ENCODE assay signal across 9 mouse cellular contexts in the genomic region with DNA sequence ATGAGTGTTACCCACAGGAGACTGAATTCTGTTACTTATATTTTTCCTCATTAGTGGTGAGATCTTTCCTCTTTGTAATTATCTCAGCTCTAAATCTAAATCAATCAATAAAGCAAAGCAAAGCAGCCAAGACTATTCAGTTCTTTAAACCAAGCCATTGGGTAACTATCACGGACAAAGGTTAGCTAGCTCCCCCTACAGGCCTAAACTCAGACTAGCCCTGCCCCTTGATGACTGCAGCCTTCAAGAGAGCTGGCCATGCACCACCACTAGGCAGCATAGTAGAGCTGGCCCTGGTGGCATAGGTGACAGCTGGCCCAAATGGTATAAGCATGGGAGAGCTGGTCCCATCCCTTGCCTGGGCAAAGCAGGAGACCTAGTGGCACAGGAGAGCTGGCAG. TPM values are rescaled to one million over a fixed set of nuclear protein-coding genes. Genes with fewer than 3 reads are reported as not detected.
DNase-seq lines count a peak whose midpoint lies in the region; ATAC-seq and TF ChIP-seq lines count a peak whose summit lies in the region.
"Had no signal": no experiment of that assay in that cellular context is flagged by ENCODE, and none has a peak within 500 bp of the region (broad histone marks: within the 10 kb centered on the region; RNA-seq: fewer than 3 reads in every experiment).

No protein-coding gene starts in this region.

- no peaks in the 10 kb centered on the region for H3K27me3 ChIP-seq in lung, embryonic 14.5 days (ENCODE audit: insufficient read depth, low read length)

- peak; percentile 34 for DNase-seq in ovary, postnatal 14 days (ENCODE audit: low spot score)
- no peak for DNase-seq in ovary, postnatal 10 days (ENCODE audit: low spot score)
- peak; percentile 44 to 47 for DNase-seq in adrenal gland, adult 18-20 months (ENCODE audit: low spot score in 2 of 2)
- DNase-seq in embryo, embryonic 9.5 days (ENCODE audit: extremely low spot score) = peak; percentile 16
- peak; percentile 50 to 64 for DNase-seq in kidney, postnatal 4 days
- DNase-seq in lung, embryonic 14.5 days = peak; percentile 59
- peak; percentile 34 for DNase-seq in telencephalon, adult 2 months (ENCODE audit: low read depth, low spot score)
- DNase-seq in heart, adult 8-10 months (ENCODE audit: low spot score) = no peak

- H3K4me2 ChIP-seq in lung, embryonic 14.5 days = no peak overlapping the region

- ATAC-seq in lung, embryonic 14.5 days (ENCODE audit: insufficient read depth) = no peak; the same call in 1 of the 2 replicates

- H3K4me3 ChIP-seq in lung, embryonic 14.5 days (ENCODE audit: low read depth, low read length) = no peak overlapping the region
- H3K4me3 ChIP-seq: myocyte had no signal

- H3K9ac ChIP-seq in lung, embryonic 14.5 days = no peak overlapping the region

- no peak overlapping the region for H3K27ac ChIP-seq in lung, embryonic 14.5 days (ENCODE audit: low read depth)

- no peaks in the 10 kb centered on the region for H3K9me3 ChIP-seq in lung, embryonic 14.5 days (ENCODE audit: low read depth, low read length)

- no peaks in the 10 kb centered on the region for H3K36me3 ChIP-seq in lung, embryonic 14.5 days (ENCODE audit: insufficient read depth)

- 15% methylated on average over 1 of the region's 1 CpGs for WGBS in lung, embryonic 14.5 days

- TF ChIP-seq CTCF in lung, embryonic 14.5 days (IDR thresholded peaks at IDR 0.05; ENCODE audit: low read depth) = peak; percentile 65

- no peaks in the 10 kb centered on the region for H3K4me1 ChIP-seq in lung, embryonic 14.5 days (ENCODE audit: insufficient read depth)

RNA-seq across cellular contexts. Expression of a gene that starts 16.3 kb away (rescaled TPM):
- total RNA-seq in adrenal gland, adult 18-20 months (2021) = 1 to 10 TPM; 2.0 to 2.8 TPM
- 0.77 and 0.83 TPM in 2 replicates for polyA plus RNA-seq in lung, embryonic 14.5 days (2014; fragmentation: Nextera tagmentation; extraction: Ambion mirVana)
- under 1 TPM; 0.06 to 0.53 (median 0.30) TPM for total RNA-seq in heart, adult 8-10 months (2022)

RNA-seq across cellular contexts. Expression of a gene that starts 18.1 kb away (rescaled TPM):
- under 1 TPM in 1 of 2 experiments, not detected in 1; 0.19 TPM for total RNA-seq in adrenal gland, adult 18-20 months (2021)
- polyA plus RNA-seq in lung, embryonic 14.5 days (2014; fragmentation: Nextera tagmentation; extraction: Ambion mirVana) = 0.68 TPM in 1 of 2 replicates, not detected in the other
- total RNA-seq in heart, adult 8-10 months (2022) = under 1 TPM in 1 of 4 experiments, not detected in 3; 0.28 TPM
- polyA plus RNA-seq: myocyte had no signal

RNA-seq across cellular contexts. Expression of a gene that starts 29.1 kb away (rescaled TPM):
- total RNA-seq in adrenal gland, adult 18-20 months (2021) = 1 to 10 TPM in 1 of 2 experiments, under 1 TPM in 1; 0.76 to 1.1 TPM
- polyA plus RNA-seq in lung, embryonic 14.5 days (2014; fragmentation: Nextera tagmentation; extraction: Ambion mirVana) = 2.2 and 3.2 TPM in 2 replicates
- 1 to 10 TPM in 2 of 4 experiments, under 1 TPM in 2; 0.79 to 3.2 (median 1.4) TPM for total RNA-seq in heart, adult 8-10 months (2022)

RNA-seq across cellular contexts. Expression of a gene that starts 39.6 kb away (rescaled TPM):
- not detected for total RNA-seq in adrenal gland, adult 18-20 months (2021)
- not detected in 2 replicates for polyA plus RNA-seq in lung, embryonic 14.5 days (2014; fragmentation: Nextera tagmentation; extraction: Ambion mirVana)
- total RNA-seq in heart, adult 8-10 months (2022) = 10 to 100 TPM; 26.3 to 49.2 (median 37.1) TPM
- polyA plus RNA-seq: myocyte had no signal

RNA-seq across cellular contexts. Expression of a gene that starts 41.9 kb away (rescaled TPM):
- under 1 TPM; 0.26 to 0.40 TPM for total RNA-seq in adrenal gland, adult 18-20 months (2021)
- polyA plus RNA-seq in lung, embryonic 14.5 days (2014; fragmentation: Nextera tagmentation; extraction: Ambion mirVana) = 0.18 TPM in 1 of 2 replicates, not detected in the other
- not detected for total RNA-seq in heart, adult 8-10 months (2022)

Comparison
In these comparisons a context has a peak if more than half of its experiments do, and no peak if none do; other contexts are left out.
1. DNase-seq: peak in ovary, postnatal 14 days (single experiment), adrenal gland, adult 18-20 months (2 of 2), embryo, embryonic 9.5 days (single experiment), kidney, postnatal 4 days (2 of 2), lung, embryonic 14.5 days (single experiment) and telencephalon, adult 2 months (single experiment); none in ovary, postnatal 10 days (single experiment) and heart, adult 8-10 months (single experiment).